Mouse (Mus musculus) neural tube, embryonic 15.5 days (tissue): Measurements from ENCODE around the gene Asap3. TPM values are rescaled to one million over a fixed set of nuclear protein-coding genes. Genes with fewer than 3 reads are reported as not detected.
A peak's percentile ranks its signal among the peaks of the same experiment; 100 is the strongest.

ENCODE experiments used
- ATAC-seq: fragments of 200-750 bp; cut with Nextera tagmentation; 2 replicates; pipeline ENCODE4 v1.8.0; 2017; ENCODE audit warnings: mild to moderate bottlenecking, moderate TSS enrichment, moderate library complexity; ENCODE audit not compliant: low FRiP score
- H3K27ac ChIP-seq: fragments of 300-500 bp; sonication (generic); replicated peaks from 2 replicates; pipeline ENCODE4 v1.5.1; 2015; ENCODE audit warnings: mild to moderate bottlenecking, inconsistent platforms
- H3K27me3 ChIP-seq: fragments of 300-500 bp; sonication (generic); replicated peaks from 2 replicates; pipeline ENCODE4 v1.6.1; 2015; ENCODE audit warnings: inconsistent platforms
- H3K36me3 ChIP-seq: fragments of 300-500 bp; sonication (generic); 2 replicates; pipeline ENCODE4 v1.6.1; 2015; ENCODE audit warnings: inconsistent platforms
- H3K4me1 ChIP-seq: fragments of 300-500 bp; sonication (generic); 2 replicates; pipeline ENCODE4 v1.6.1; 2015; ENCODE audit warnings: inconsistent platforms
- H3K4me2 ChIP-seq: fragments of 300-500 bp; sonication (generic); 2 replicates; pipeline ENCODE4 v1.6.1; 2015; ENCODE audit warnings: inconsistent platforms, mild to moderate bottlenecking, moderate library complexity
- H3K4me3 ChIP-seq: fragments of 300-500 bp; sonication (generic); replicated peaks from 2 replicates; pipeline ENCODE4 v1.5.1; 2015; ENCODE audit warnings: mild to moderate bottlenecking, inconsistent platforms
- H3K9ac ChIP-seq: fragments of 300-500 bp; sonication (generic); replicated peaks from 2 replicates; pipeline ENCODE4 v1.6.1; 2015; ENCODE audit warnings: mild to moderate bottlenecking, inconsistent platforms
- H3K9me3 ChIP-seq: fragments of 300-500 bp; sonication (generic); replicated peaks from 2 replicates; pipeline ENCODE4 v1.6.1; 2016; ENCODE audit warnings: inconsistent platforms
- WGBS: fragments of 180-500 bp; shearing (Covaris S2); methylation state at CpG from one replicate; pipeline ENCODE4 v1.1.7; 2015; ENCODE audit warnings: mixed read lengths; 5-methylcytosine and 5-hydroxymethylcytosine counted together
- polyA plus RNA-seq: library from polyadenylated mRNA; unstranded; fragments of >200 nt; fragmentation: Nextera tagmentation; extraction: Ambion mirVana; gene quantifications from 2 replicates; pipeline ENCODE4 v1.2.1, GENCODE M21; 2015

Gene Asap3
- polyA plus RNA-seq, 1 experiment from 2014 or later = 6.6 TPM

GRCm38 (mm10) chr4:136246568-136246969 is 40.4 kb downstream of the Asap3 start:
- H3K9me3 ChIP-seq = no peaks in the 10 kb centered on the region
- H3K4me2 ChIP-seq = peak overlapping the region; percentile 77
- peaks cover 61% of the 10 kb centered on the region for H3K27me3 ChIP-seq
- H3K4me3 ChIP-seq = no peak overlapping the region
- H3K9ac ChIP-seq = no peak overlapping the region
- no peak for ATAC-seq
- H3K4me1 ChIP-seq = peaks cover 36% of the 10 kb centered on the region
- H3K36me3 ChIP-seq = no peaks in the 10 kb centered on the region
- H3K27ac ChIP-seq = no peak overlapping the region
- WGBS = 3% methylated on average over 12 of the region's 12 CpGs

GRCm38 (mm10) chr4:136247386-136247728 is 41.2 kb downstream of the Asap3 start:
- Histone ChIP-seq H3K4me3 (peak overlapping the region; percentile 39), H3K36me3 (no peaks in the 10 kb centered on the region), H3K4me2 (peak overlapping the region; percentile 77), H3K4me1 (peaks cover 36% of the 10 kb centered on the region), H3K27ac (no peak overlapping the region), H3K9me3 (no peaks in the 10 kb centered on the region), H3K9ac (no peak overlapping the region), H3K27me3 (peaks cover 61% of the 10 kb centered on the region)
- ATAC-seq = no peak
- 3% methylated on average over 14 of the region's 14 CpGs for WGBS

GRCm38 (mm10) chr4:136247729-136248463 is 41.7 kb downstream of the Asap3 start, which contains the start of gene Tcea3:
Gene Tcea3, plus strand, starts transcription at chr4:136247729.
- ATAC-seq = no peak
- H3K36me3 ChIP-seq = no peaks in the 10 kb centered on the region
- peaks cover 36% of the 10 kb centered on the region for H3K4me1 ChIP-seq
- no peak within 1 kb of the TSS for H3K9ac ChIP-seq
- WGBS = under 1% methylated on average over 45 of the region's 46 CpGs
- peak within 1 kb of the TSS; percentile 39 for H3K4me3 ChIP-seq
- peak within 1 kb of the TSS; percentile 77 for H3K4me2 ChIP-seq
- H3K9me3 ChIP-seq = no peaks in the 10 kb centered on the region
- H3K27ac ChIP-seq = no peak within 1 kb of the TSS
- peaks cover 61% of the 10 kb centered on the region for H3K27me3 ChIP-seq

GRCm38 (mm10) chr4:136248464-136249331 is 42.5 kb downstream of the Asap3 start:
- WGBS = under 1% methylated on average over 37 of the region's 37 CpGs
- no peak overlapping the region for H3K27ac ChIP-seq
- H3K4me2 ChIP-seq = peak overlapping the region; percentile 77
- peaks cover 36% of the 10 kb centered on the region for H3K4me1 ChIP-seq
- no peak overlapping the region for H3K9ac ChIP-seq
- H3K36me3 ChIP-seq = no peaks in the 10 kb centered on the region
- no peak for ATAC-seq
- peak overlapping the region; percentile 39 for H3K4me3 ChIP-seq
- H3K9me3 ChIP-seq = no peaks in the 10 kb centered on the region
- H3K27me3 ChIP-seq = peaks cover 61% of the 10 kb centered on the region

DNA sequence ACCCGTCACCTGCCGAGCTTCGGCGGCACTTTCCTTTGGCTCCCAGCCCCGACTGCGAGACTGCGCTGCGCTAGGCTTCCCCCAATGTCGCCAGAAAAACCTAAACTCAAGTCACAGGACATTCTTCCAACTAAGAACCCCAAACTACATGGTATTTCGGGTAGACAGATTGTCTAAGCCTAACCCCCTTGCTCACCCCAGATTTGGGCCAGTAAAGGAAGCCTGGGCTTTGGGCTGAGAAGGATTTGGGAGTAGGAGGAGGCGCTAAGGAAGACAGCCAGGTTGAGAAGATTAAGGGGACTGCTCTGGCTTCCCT is 43.1 kb downstream of the Asap3 start:
- Histone ChIP-seq H3K9me3 (no peaks in the 10 kb centered on the region), H3K27ac (no peak overlapping the region), H3K27me3 (peaks cover 61% of the 10 kb centered on the region), H3K9ac (no peak overlapping the region), H3K36me3 (no peaks in the 10 kb centered on the region), H3K4me1 (peaks cover 36% of the 10 kb centered on the region), H3K4me3 (no peak overlapping the region), H3K4me2 (peak overlapping the region; percentile 77)
- no peak for ATAC-seq
- WGBS = 9% methylated on average over 11 of the region's 11 CpGs

DNA sequence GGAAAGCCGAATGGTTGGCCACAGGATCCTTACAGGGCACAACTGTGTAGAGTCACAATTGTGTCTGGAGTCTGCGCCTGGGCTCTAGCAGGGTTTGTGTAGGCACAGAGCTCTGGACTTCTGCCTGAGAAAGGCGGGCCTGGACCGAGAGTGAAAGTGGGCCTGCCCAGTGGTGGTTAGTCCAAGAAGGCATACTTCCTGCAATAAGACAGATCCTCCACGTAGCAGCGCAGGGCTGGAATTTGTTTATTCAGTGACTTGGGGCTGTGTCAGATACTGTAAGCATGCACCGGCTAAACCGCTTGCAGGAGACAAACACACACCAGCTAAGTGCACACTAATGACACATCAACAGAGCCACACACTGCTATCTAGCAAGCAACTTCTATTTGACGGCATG is 43.6 kb downstream of the Asap3 start:
- WGBS = 63% methylated on average over 9 of the region's 9 CpGs
- Histone ChIP-seq H3K4me3 (no peak overlapping the region), H3K27me3 (peaks cover 58% of the 10 kb centered on the region), H3K4me2 (no peak overlapping the region; the same call in 1 of the 2 replicates), H3K36me3 (no peaks in the 10 kb centered on the region), H3K9ac (no peak overlapping the region), H3K4me1 (peaks cover 36% of the 10 kb centered on the region), H3K27ac (no peak overlapping the region), H3K9me3 (no peaks in the 10 kb centered on the region)
- ATAC-seq = no peak

DNA sequence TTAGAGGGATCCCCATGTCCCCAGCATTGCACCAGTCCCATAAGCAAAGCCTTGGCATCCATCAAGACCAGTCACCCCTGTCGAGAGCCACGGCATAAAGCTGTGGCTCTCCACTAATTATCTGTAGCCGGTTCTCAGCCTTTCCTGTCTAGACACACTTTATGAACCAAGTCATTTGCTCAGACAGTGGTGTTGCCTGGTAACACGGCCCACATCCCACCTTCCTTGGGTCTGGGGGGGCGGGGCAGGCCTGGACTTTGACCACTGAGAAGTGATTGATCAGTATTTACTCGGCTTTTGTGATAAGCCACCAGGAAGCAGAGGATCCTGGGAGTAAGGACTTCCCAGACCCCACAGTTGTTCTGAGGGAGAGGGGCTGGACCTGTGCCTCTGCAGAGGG is 49.8 kb downstream of the Asap3 start:
- WGBS = 32% methylated on average over 6 of the region's 6 CpGs
- Histone ChIP-seq H3K9me3 (no peaks in the 10 kb centered on the region), H3K27me3 (no peaks in the 10 kb centered on the region; the same call in 1 of the 2 replicates), H3K27ac (no peak overlapping the region), H3K4me3 (no peak overlapping the region), H3K9ac (no peak overlapping the region), H3K36me3 (no peaks in the 10 kb centered on the region), H3K4me2 (no peak overlapping the region), H3K4me1 (peaks cover 4% of the 10 kb centered on the region; the same call in 1 of the 2 replicates)
- no peak for ATAC-seq

- no peak overlapping the region for H3K27ac ChIP-seq
- no peak overlapping the region for H3K4me3 ChIP-seq
- ATAC-seq = no peak
- H3K27me3 ChIP-seq = no peaks in the 10 kb centered on the region
- peaks cover 4% of the 10 kb centered on the region; the same call in 1 of the 2 replicates for H3K4me1 ChIP-seq
- H3K4me2 ChIP-seq = no peak overlapping the region
- 89% methylated on average over 10 of the region's 10 CpGs for WGBS
- H3K36me3 ChIP-seq = no peaks in the 10 kb centered on the region
- H3K9ac ChIP-seq = no peak overlapping the region
- no peaks in the 10 kb centered on the region for H3K9me3 ChIP-seq
Observed at GRCm38 (mm10) chr4:136256696-136257095, 50.5 kb downstream of the Asap3 start.

DNA sequence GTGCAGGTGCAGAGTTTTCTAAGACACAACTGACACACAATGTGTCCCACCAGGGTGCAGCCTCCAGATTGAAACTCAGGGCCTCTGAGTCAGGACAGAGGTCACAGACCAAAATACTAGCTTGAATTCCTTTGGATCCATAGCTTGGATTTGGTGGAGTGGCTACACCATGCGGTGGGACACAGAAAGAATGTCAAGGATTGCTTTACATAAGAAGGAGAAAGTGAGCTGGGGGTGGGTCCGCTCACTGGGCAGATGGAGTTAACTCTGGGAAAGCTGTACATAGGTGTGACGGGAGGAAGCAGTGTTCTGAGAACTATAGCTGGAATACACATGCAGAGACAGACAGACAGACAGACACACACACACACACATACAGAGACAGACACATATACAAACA is 53.8 kb downstream of the Asap3 start:
- Histone ChIP-seq H3K4me3 (no peak overlapping the region), H3K27me3 (no peaks in the 10 kb centered on the region), H3K4me2 (no peak overlapping the region), H3K27ac (no peak overlapping the region), H3K9me3 (no peaks in the 10 kb centered on the region), H3K4me1 (peaks cover 4% of the 10 kb centered on the region; the same call in 1 of the 2 replicates), H3K9ac (no peak overlapping the region), H3K36me3 (no peaks in the 10 kb centered on the region)
- WGBS = 65% methylated on average over 3 of the region's 3 CpGs
- no peak for ATAC-seq

DNA sequence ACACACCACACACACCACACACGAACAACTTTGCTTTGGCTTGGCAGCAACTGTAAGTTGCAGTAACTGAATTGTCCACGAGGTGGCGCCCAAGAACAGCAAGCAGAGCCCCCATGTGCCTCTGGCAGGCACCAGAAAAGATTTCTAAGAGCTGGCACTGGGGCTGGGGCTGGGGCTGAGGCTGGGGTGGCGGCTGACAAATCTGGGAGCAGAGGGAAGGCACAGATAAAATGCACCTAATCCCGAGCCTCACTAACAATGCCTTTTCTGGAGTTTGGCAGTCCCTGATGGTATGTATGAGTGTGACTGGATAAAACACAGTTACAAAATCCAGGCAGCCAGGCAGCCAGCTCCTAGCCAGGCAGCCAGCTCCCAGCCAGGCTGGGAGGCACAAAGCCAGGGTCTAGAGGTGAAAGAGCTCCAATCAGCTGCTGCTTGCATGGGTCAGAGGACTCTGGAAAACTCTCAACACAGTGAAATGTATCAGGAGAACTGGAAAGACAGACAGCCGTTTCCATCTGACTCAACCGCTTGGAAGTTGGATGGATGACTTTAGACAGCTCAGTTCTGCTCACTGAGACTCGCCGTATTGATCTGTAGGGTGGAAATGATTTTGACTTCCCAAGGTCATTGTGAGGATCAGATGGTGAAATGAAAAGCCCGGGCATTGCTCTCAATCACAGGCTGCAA is 54.5 kb downstream of the Asap3 start:
- no peaks in the 10 kb centered on the region for H3K9me3 ChIP-seq
- H3K27ac ChIP-seq = 0 out of 2 replicates have a peak overlapping the region, but pooled peaks have one; percentile 19
- no peaks in the 10 kb centered on the region for H3K36me3 ChIP-seq
- peak; percentile 59; the same call in 1 of the 2 replicates for ATAC-seq
- H3K9ac ChIP-seq = no peak overlapping the region
- H3K4me2 ChIP-seq = no peak overlapping the region
- WGBS = 41% methylated on average over 10 of the region's 10 CpGs
- no peak overlapping the region for H3K4me3 ChIP-seq
- peaks cover 4% of the 10 kb centered on the region; the same call in 1 of the 2 replicates for H3K4me1 ChIP-seq
- no peaks in the 10 kb centered on the region for H3K27me3 ChIP-seq

GRCm38 (mm10) chr4:136261912-136262311 is 55.7 kb downstream of the Asap3 start:
- Histone ChIP-seq H3K27ac (no peak overlapping the region), H3K9ac (no peak overlapping the region), H3K4me1 (peaks cover 4% of the 10 kb centered on the region; the same call in 1 of the 2 replicates), H3K4me3 (no peak overlapping the region), H3K4me2 (no peak overlapping the region), H3K27me3 (no peaks in the 10 kb centered on the region), H3K9me3 (no peaks in the 10 kb centered on the region), H3K36me3 (no peaks in the 10 kb centered on the region)
- ATAC-seq = no peak
- 81% methylated on average over 10 of the region's 10 CpGs for WGBS
